Mouse (Mus musculus): ENCODE measurements around the gene Lamtor1. TPM values are rescaled to one million over a fixed set of nuclear protein-coding genes. Genes with fewer than 3 reads are reported as not detected.

Gene Lamtor1
- polyA plus RNA-seq, 1 experiment from 2014 or later: 124 TPM

Small RNA genes within 50 kb of the gene (microRNA-seq; reads per million reads assigned to microRNA genes)
- not detected for gene Gm22655 (ENCODE audit: borderline number of aligned reads)

Other genes starting within 250 kb of the Lamtor1 start
- 51.3 and 54.7 TPM in 2 replicates for gene Clpb, start 242.3 kb upstream of the Lamtor1 start, polyA plus RNA-seq (2014; fragmentation: Nextera tagmentation; extraction: Ambion mirVana)
- gene Phox2a, start 87.6 kb upstream of the Lamtor1 start, polyA plus RNA-seq (2014; fragmentation: Nextera tagmentation; extraction: Ambion mirVana): 0.10 TPM in 1 of 2 replicates, not detected in the other
- 22.3 and 23.4 TPM in 2 replicates for gene Inppl1, start 67.7 kb upstream of the Lamtor1 start, polyA plus RNA-seq (2014; fragmentation: Nextera tagmentation; extraction: Ambion mirVana)
- gene Folr2, start 48.7 kb upstream of the Lamtor1 start, polyA plus RNA-seq (2014; fragmentation: Nextera tagmentation; extraction: Ambion mirVana): 3.3 and 3.9 TPM in 2 replicates
- 94.7 and 96.2 TPM in 2 replicates for gene Anapc15, start 42.2 kb upstream of the Lamtor1 start, polyA plus RNA-seq (2014; fragmentation: Nextera tagmentation; extraction: Ambion mirVana)
- 0.27 and 0.42 TPM in 2 replicates for gene Folr1, start 35.1 kb upstream of the Lamtor1 start, polyA plus RNA-seq (2014; fragmentation: Nextera tagmentation; extraction: Ambion mirVana)
- 0.71 and 0.75 TPM in 2 replicates for gene Tomt, start 455 bp downstream of the Lamtor1 start, polyA plus RNA-seq (2014; fragmentation: Nextera tagmentation; extraction: Ambion mirVana)
- gene Lrrc51, start 28.0 kb downstream of the Lamtor1 start, polyA plus RNA-seq (2014; fragmentation: Nextera tagmentation; extraction: Ambion mirVana): 5.5 and 6.4 TPM in 2 replicates
- gene Numa1, start 28.2 kb downstream of the Lamtor1 start, polyA plus RNA-seq (2014; fragmentation: Nextera tagmentation; extraction: Ambion mirVana): 66.2 and 66.3 TPM in 2 replicates
- gene Il18bp, start 112.8 kb downstream of the Lamtor1 start, polyA plus RNA-seq (2014; fragmentation: Nextera tagmentation; extraction: Ambion mirVana): 2.4 and 3.9 TPM in 2 replicates
- gene Rnf121, start 159.6 kb downstream of the Lamtor1 start, polyA plus RNA-seq (2014; fragmentation: Nextera tagmentation; extraction: Ambion mirVana): 16.4 and 16.7 TPM in 2 replicates
- 19.5 and 24.6 TPM in 2 replicates for gene Xndc1, start 159.6 kb downstream of the Lamtor1 start, polyA plus RNA-seq (2014; fragmentation: Nextera tagmentation; extraction: Ambion mirVana)
- gene Xntrpc, start 159.8 kb downstream of the Lamtor1 start, polyA plus RNA-seq (2014; fragmentation: Nextera tagmentation; extraction: Ambion mirVana): 0.71 and 0.81 TPM in 2 replicates
- not detected in 2 replicates for gene Trpc2, start 177.2 kb downstream of the Lamtor1 start, polyA plus RNA-seq (2014; fragmentation: Nextera tagmentation; extraction: Ambion mirVana)
- 0.38 and 1.1 TPM in 2 replicates for gene Art1, start 195.8 kb downstream of the Lamtor1 start, polyA plus RNA-seq (2014; fragmentation: Nextera tagmentation; extraction: Ambion mirVana)
- 0.58 and 0.78 TPM in 2 replicates for gene Art5, start 203.6 kb downstream of the Lamtor1 start, polyA plus RNA-seq (2014; fragmentation: Nextera tagmentation; extraction: Ambion mirVana)
- gene Chrna10, start 210.9 kb downstream of the Lamtor1 start, polyA plus RNA-seq (2014; fragmentation: Nextera tagmentation; extraction: Ambion mirVana): not detected in 2 replicates